Mouse (Mus musculus) MN1 (cell line): ENCODE measurements around the gene Hcrt.

Source experiments
- DNase-seq: peaks from one replicate; pipeline ENCODE4 v3.0.0-alpha.2; 2016; ENCODE audit warnings: low spot score

The Hcrt gene

DNA sequence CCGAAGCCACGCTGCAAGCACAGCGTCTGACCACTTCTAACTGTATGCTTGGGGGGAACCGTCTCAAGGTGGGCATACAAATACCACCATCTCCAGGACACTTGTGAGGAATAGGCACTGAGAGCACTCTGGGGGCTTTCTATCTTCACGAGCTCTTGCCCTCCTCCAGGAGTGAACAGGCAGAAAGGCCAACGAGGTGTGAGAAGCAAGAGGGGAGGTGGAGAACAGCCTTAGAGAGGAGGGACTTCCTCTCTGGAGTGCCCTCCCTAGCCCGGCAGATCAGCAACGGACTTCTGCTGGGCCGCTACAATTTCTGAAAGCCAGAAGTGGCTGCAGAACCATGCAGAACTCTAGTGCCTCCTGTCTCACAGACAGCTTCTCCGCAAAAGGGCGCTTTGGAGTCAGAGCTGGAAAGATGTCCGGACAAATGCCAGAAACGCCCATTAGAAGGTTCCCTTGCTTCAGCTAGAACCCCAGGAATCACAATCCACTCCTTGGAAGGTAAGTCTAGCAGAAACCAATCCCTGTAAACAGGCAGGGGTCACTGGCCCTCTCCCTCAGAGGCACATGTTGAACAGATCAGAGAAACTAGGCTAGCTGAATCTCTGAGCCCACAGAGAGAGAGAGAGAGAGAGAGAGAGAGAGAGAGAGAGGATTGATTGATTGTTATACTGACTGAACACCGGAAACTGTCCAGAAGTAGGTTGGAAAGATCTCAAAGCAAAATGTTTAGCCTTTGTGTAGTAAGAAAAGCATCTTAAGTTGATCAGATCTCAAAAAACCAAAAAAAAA is 26.6 kb downstream of the Hcrt start:
- DNase-seq, result peak; percentile 22

DNA sequence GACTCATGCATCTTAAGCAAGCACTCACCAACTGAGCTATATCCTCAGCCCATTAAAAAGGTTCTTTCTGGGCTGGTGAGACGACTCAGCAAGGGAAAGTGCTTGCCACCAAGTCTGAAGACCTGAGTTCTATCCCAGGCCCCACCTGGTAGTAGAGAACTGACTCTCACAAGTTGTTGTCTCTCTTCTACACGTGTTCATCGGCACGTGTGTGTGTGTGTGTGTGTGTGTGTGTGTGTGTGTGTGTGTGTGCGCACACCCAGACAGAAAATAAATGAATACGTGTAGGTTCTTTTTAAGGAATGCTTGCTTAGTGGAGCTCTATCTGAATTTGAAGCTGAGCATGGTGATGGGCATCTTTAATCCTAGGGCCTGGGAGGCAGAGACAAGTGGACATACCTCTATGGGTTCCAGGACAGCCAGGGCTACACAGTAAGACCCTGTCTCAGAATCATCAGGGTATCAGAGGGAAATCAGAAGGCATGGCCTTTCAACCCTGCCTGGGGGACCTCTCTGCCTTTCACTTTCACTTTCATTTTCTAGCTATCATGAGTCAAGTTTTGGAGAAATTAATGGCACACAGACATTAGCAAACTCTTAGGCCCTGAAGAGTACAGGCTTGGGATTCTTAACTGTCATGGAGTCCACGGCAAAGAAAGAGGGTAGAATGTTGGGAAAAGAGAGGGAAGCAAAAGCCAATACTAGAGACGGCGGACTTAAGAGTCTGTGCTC is 27.4 kb downstream of the Hcrt start:
- no peak for DNase-seq

DNA sequence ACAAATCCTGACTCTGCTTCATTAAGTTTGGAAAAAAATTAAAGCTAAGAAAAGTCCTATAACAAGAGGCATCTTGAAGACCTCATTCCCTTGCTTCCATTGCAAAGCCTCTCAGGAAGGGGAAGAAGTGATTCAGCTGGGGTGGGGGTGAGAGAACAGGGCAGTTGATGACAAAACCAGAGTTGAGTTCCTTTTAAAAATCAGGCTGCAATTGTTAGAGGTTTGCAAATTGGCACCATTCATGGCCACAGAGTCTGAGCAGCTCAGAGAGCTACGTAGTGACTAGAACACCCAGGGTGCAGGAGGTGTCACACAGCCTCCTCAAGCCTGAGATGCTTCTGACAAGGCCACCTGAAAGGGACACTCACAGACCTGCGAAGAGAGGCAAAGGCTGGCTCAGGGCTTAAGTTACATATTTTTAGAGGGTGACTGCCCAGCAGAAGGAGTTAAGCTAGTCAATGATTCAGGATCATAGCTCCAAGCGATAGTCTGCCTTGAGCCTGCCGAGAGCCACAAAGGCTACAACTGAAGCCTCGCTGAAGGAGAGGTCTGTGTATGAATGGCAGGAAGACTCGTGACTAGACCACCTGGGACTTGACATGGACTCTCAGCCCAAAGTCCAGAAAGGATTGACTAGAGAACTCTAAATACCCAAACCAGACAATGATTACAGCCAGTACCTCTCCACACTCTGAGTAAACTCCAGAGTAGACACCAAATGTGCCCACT is 32.1 kb downstream of the Hcrt start:
- no peak for DNase-seq

DNA sequence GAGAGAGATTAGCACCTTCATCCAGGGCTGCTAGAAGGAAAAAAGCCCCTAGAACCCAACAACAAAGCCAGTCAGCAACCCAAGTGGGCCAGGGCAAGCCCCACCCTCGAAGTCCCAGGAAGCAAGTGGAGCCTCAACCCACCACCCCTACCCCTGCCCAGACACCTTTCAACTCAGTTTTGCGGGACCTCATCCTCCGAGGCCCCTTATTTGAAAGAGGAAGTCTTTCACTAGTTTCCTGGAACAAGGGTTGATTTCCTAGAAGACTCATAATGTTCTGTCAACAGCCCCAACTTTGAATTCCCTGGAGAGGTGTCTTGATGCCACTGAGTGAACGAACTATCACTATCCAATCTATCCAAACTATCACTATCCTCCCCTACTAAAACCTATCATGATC is 32.8 kb downstream of the Hcrt start:
- no peak for DNase-seq

DNA sequence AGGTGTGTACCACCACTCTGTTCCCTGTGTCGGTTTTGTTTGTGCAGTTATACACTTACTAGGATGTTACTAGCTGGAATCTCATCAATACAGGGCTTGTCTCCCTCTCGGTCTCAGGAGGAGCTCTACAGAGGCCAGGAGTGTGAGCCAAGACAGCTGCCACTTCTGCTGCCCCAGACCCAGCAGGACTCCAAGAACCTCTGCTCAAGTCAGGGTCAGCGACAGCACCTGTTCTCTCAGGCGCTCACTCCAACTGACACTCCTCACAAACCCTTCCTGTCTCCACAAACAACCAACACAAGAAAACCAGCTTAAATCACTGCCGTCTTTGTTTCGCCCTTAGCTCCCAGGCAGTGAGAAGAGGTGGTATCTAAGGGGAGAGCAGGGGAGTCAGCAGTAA is 34.1 kb downstream of the Hcrt start:
- no peak for DNase-seq

DNA sequence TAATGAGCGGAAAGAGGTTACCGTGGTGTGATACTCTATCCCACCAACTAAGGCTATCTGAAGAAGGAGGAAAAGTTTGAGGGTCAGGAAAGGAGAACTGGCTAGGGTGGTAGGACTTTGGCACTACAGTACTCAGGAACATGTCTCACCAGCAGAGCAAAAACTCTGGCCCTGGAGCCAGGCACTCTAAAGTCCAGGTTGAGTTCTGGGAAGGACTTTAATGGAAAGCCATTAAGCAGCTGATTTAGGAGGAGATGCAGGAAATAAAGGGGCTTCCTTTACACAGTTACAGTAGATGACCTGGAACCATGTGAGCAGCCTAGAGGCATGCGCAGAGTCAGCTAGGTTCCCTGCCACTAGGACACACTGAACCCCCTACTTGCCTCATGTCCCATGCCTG is 35.5 kb downstream of the Hcrt start:
- no peak for DNase-seq

DNA sequence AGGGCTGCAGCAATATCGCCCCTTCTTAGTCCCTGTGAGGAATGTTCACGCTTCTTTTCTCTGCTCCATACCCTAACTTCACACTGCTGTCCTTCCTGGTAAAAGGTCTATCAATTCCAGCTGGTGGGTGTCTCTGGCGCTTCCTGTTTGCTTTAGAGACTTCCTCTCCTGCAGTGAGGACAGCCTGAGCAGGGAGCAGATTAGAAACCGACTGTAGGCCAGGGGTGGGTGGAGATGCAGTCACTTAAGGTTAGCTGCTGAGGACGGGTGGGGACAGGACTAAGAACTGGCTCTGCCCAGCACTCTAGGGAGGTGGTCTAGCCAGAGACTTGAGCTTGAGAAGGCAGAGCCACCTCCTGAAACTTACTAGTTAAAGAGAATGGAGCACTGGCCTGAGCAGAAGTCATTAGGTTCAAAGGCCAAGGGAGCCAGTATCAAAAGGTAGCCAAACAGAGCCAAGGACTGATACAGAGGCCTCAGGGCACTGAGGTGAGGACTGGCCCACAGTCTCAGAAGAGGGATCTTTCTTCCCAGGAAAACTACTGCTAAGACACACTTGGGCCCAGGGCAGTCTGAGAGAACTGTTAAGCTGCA is 37.7 kb downstream of the Hcrt start:
- no peak for DNase-seq

DNA sequence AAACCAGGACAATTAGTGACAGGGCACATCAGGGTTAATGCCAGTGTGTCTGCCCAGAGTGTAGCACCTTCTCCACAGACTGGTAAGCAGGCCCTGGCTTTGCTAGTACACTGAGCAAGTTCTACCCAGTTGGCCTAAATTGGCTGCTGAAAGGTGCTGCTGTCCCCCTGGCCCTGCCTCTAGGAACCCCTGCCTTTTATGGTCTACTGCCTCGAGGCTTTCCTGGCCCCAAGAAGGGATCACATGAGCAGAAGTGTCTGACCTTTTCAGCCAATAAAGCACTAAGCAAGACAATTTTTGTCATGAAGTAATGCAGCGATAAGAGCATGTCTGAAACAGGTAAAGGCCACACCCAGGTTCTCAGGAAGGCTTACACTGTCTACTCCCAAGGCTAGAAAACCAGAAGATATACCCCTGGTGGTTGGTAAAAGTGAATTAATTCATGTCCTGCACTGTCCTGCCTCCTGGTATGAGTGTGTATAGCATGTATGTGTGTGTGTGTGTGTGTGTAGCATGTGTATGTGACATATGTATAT is 40.2 kb downstream of the Hcrt start:
- no peak for DNase-seq

DNA sequence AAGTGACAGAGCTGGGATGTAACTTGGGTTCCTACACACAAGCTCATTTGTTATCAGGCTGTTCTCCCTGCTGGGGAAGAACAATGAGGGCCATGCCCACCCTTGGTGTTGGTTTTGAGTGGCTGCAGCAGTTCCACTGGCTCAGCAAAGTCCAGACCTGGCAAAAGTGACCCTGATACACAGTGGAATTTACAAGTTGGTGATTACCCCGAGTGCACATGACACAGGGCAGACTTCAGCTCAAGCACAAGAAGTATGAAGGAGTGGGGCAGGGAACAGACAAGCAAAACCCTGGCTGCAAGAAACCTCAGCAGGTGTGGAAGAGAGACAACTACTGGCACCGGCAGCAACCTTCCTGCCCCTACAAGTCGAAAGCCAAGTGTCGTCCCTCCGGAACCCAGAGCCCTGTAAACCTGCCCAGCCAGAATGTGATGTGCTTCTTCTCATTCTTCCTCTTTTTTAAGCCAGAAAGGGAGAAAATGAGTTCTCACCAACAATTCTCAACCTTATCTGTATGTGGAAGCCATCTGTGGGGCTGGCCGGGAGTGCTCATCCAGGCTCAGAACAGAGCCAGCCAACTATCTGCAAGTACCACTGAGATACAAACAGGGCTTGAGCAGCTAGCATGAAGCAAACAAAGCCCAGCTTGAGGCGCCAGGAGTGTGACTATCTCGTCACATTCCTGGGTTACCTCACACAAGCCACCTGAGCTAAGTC is 40.8 kb downstream of the Hcrt start:
- no peak for DNase-seq

DNA sequence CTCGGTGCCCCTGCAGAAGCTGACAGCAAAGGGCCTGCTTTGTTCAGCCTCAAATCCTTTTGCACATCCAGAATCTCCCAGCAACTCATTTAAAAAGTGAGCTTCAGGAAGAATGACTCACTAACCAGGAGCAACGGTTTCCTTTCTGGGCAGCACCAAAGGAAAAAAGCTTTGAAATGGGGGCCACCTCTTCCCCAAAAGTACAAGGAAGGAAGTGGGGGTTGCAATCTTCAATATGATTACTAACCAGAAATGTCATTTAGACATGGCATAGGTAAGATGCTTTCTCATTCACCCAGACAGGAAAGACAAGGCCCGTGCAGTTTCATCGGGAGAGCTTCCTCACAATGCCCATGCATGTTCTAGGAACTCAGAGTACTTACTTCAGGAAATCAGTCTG is 41.5 kb downstream of the Hcrt start:
- no peak for DNase-seq

DNA sequence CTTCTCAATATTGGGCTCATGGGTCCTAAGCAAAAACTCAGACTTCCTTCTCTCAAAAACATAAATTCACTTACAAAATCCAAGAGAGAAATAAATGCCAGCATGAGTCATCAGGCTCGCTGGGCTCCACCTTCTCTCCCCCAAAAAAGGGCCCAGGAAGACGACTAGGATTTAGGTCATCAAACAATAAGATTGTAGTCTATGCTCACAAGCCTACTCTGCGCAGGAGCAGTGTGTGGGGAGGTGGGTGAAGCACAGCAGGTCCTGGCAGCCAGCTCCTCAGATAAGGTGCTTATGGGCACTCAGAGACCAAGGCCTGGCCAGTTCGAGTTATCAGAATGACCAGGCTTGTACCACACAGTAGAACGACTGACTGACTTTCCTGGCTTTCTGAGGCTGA is 42.4 kb downstream of the Hcrt start:
- no peak for DNase-seq

DNA sequence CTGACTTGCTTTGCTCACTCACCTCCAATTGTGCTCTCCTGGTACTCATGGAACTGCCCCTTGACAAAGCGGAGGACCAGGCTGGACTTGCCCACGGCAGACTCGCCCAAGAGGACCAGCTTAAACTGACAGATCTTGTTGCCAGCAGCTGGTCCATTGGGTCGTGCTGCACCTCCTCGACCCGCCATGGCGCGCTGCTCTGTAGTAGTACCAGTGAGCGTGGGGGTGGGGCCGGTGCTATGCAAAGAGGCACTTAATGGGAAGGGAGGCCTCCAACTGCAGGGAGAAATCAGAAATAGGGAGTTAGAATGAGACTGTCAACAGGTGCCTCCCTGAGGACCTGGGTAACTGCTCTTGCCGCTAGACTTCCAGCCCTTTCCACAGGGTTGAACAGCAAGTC is 42.8 kb downstream of the Hcrt start:
- DNase-seq, result no peak

DNA sequence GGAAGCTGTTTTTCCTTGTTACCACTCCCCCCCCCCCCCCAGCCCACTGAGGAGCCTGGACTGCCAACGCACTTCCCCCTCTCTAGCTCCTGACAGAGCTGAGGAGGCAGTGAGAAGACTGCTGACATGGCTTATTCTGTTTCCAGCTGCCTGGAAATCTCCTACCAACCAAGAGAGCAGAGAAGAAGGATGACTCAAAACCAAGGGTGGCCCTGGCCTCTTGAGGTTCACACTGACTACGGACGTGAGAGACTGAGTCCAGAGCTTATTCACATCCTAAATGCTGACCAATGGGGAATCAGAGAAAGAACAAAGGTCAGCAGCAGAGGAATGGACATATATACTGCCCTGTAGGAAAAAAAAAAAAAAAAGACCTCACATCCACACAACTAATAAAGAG is 43.4 kb downstream of the Hcrt start:
- no peak for DNase-seq

DNA sequence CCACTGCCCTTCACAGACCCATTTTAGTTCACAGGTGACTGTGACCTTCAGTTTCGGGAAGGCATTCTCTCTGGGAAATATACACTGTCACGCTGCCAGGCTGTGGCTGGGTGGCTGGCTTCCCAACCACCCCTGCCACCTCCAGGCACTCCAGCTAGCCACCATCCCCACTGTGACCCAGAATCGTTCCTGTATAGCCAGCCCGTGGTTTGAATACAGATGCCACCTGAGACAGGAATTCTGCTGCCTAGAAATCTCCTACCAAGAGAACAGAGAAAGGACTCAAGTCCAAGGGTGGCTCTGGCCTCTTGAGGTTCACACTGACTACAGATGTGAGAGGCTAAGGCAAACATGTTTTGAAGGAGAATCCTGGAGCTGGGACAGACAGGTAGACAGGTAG is 43.9 kb downstream of the Hcrt start:
- DNase-seq, result no peak

DNA sequence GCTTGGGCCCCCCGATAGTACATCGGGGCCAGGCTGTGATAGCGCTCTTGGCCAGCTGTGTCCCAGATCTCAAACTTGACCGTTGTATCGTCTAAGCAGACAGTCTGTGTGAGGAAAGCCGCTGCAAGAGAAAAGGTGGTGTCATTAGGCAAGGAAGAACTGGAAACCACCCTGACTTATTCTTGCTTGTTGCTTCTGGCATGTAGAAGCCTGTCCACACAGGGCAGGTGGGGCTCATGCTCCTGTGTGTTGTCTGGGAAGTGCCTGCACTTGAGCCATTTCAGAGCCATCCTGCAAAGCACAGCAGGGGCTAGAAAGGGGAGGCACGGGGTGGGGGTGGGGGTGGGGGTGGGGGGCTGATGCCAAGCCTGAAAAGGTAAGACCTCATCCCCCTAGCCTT is 44.3 kb downstream of the Hcrt start:
- DNase-seq, result no peak

DNA sequence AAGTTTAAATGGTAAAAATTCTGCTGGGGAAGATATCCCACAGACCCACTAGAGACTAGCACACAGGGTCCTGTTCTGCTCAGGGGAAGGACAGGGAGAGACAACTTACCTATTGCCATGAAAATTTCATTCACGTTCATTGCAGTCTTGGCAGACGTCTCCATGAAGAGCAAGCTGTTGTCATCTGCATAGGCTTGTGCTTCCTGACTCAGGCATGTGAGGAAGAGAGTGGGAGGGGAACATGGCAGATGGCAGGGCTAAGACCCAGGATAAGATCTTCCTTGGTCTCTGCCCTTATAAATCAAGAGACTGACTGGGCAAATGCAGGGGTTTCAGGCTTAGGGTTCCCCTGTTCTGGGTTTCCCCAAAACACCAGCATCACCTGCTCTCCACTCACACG is 46.1 kb downstream of the Hcrt start:
- DNase-seq, result no peak

DNA sequence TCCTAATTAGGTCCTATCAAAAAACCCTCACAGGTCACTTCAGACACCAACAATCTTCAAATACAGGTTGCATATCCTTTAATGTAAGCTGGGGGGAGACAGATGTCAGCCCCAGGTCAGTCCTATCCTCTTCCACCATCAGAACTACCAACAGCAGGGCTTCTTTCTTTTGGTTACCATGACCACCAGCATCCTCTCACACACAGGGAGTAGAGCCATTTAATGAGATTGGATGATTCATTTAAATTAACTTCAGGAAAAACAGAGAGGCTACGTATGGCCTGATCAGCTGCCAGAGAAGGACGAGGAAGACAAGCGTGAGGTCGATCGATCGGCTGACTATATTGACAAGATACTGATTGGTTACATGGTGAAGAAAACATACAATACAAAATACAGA is 47.8 kb downstream of the Hcrt start:
- peak; percentile 54 for DNase-seq

DNA sequence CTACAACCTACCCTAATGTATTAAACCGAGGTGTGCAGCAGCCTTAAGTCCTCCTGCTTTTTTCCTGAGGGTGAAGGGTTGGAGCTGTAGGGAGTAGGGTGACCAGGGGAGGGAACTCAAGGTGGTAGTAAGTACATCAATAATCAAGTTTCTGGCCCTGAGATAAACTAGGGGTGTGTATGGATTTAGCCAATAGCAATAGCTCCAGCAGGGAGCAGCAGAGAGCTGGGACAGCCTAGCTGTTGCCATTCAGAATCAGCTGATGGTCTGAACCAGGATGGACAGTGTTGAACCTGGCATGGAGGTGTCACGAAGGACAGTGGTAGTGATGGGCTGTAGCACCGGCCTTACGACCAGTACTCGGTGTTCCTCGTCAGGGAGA is 48.2 kb downstream of the Hcrt start:
- peak; percentile 87 for DNase-seq

DNA sequence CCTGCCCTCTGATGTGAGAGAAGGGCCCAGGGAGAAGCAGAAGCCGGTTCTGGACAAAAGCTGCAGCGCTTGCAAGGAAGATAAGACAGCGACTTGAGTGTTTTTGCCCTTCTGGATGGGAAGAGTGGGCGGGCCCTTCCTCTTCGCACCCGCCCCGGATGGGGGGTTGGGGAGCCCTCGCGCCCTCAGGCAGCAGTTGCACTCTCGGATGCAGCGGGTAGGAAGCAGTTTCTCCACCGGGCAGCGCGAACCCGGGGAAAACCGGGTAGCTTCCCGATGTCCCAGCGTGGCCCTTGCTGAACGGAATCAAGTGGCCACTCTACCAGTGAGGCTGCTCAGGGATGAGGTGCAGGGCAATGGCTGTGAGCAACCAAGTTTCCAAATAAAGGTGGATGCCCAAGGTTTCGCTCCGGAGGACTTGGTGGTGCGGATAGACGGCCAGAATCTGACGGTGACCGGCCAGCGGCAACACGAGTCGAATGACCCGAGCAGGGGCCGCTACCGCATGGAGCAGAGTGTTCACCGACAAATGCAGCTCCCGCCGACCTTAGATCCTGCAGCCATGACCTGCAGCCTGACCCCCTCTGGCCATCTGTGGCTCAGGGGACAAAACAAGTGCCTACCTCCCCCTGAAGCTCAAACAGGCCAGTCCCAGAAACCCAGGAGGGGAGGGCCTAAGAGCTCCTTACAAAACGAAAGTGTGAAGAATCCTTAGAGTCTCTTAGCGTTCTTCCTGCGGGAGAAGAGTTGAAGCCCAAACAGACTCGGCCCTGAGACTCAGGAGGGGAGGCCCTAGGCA is 48.8 kb downstream of the Hcrt start, which contains the start of gene Hspb9:
Gene Hspb9, plus strand, starts transcription at position 116 of the 799 bp plus-strand sequence.
- peak; percentile 79 for DNase-seq

DNA sequence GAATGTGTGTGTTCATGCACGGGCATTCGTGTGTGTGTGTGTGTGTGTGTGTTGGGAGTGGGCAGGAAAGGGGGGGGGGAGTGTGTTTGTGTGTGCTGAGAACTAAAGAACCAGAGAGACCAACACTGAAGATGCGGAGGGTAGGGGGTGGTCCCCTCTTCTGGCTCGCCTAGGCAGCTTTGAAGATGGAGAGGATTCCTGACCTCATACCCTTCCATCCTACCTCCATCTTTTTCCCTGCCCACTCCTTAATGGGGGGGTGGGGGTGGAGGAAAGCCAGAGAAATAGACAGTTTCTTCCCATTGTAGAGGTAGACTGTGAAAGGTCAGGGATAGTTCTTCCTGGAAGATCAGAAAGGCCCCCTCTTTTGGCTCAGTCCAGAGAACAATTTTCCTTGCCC is 49.6 kb downstream of the Hcrt start:
- no peak for DNase-seq
